Mouse (Mus musculus) heart, adult 2 months (tissue): ENCODE measurements at regions not wholly inside any gene's neighbourhood (a gene's known extent, or its start where the extent isn't known, plus 50 kb on each side); places are given as distances from the start of the nearest gene placed in this dataset.

Source experiments
- CTCF ChIP-seq: fragments of 200-600 bp; IDR thresholded peaks from 2 replicates; pipeline ENCODE4 v1.8.1; 2022; ENCODE audit warnings: antibody characterized with exemption, mild to moderate bottlenecking, moderate library complexity
- POLR2A ChIP-seq: fragments of 200-500 bp; IDR thresholded peaks from 2 replicates; pipeline ENCODE4 v1.6.1; 2011; ENCODE audit warnings: mild to moderate bottlenecking, low read depth, low read length, control low read depth; ENCODE audit not compliant: insufficient read depth

DNA sequence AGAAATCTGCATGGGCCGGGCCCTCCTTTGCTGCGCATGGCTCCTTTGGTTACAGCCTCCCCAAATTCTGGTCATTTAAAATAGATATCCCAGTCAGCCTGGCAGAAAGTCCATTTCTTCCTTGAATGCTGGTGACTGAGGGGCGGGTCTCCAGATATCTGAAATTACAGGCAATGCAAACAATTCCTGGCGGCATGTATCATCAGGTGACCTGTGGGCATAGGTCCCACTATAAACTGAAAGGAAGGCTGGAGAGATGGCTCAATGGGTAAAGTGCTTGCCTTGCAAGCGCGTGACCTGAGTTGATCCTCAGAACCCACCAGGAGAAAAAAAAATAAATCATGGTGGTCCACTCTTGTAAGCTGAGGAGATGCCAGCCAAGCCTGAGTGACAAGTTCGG, 158.3 kb downstream of the Irs2 start:
- no peak for TF ChIP-seq CTCF
- TF ChIP-seq POLR2A = no peak
